ENCODE assay signal across 20 mouse cellular contexts in genomic region chr5:142803746-142804145, GRCm38 (mm10). TPM values are rescaled to one million over a fixed set of nuclear protein-coding genes. Genes with fewer than 3 reads are reported as not detected.
DNase-seq lines count a peak whose midpoint lies in the region; ATAC-seq and TF ChIP-seq lines count a peak whose summit lies in the region.
"Had no signal": no experiment of that assay in that cellular context is flagged by ENCODE, and none has a peak within 500 bp of the region (broad histone marks: within the 10 kb centered on the region; RNA-seq: fewer than 3 reads in every experiment).

No protein-coding gene starts in this region.

- peaks cover 42% of the 10 kb centered on the region for H3K36me3 ChIP-seq in heart, embryonic 13.5 days
- H3K36me3 ChIP-seq in liver, embryonic 13.5 days, result no peaks in the 10 kb centered on the region
- H3K36me3 ChIP-seq in liver, postnatal 0 days (replicated peaks; ENCODE audit: insufficient read depth, low read length), result 0 out of 2 replicates have a peak, but pooled peaks cover 7% of the 10 kb centered on the region
- H3K36me3 ChIP-seq in ES-E14 (ENCODE audit: control insufficient read depth, insufficient read depth, low read length, poor library complexity, severe bottlenecking), result no peaks in the 10 kb centered on the region
- H3K36me3 ChIP-seq in midbrain, embryonic 15.5 days (replicated peaks), result 0 out of 2 replicates have a peak, but pooled peaks cover 4% of the 10 kb centered on the region

- WGBS in heart, embryonic 13.5 days, result 96% methylated on average over 1 of the region's 1 CpGs
- 78% methylated on average over 1 of the region's 1 CpGs for WGBS in liver, embryonic 13.5 days (ENCODE audit: insufficient replicate concordance)
- 82% methylated on average over 1 of the region's 1 CpGs for WGBS in liver, postnatal 0 days (ENCODE audit: insufficient replicate concordance)
- WGBS in midbrain, embryonic 15.5 days, result 89% methylated on average over 1 of the region's 1 CpGs

- DNase-seq in heart, adult 18-20 months, result no peak
- no peak for DNase-seq in liver, embryonic 13.5 days
- DNase-seq in liver, postnatal 0 days, result no peak
- DNase-seq in ES-E14 (ENCODE audit: low read depth, low spot score), result no peak
- DNase-seq: adrenal gland, postnatal 10 days; cerebellum, adult 11-12 months; cerebellum, postnatal 36 days; gastrocnemius, postnatal 36 days; heart, postnatal 10 days; kidney, adult 18-20 months; kidney, postnatal 14 days; lung, adult 2 months; lung, postnatal 36 days had no signal

- no peak for TF ChIP-seq CTCF in liver, postnatal 0 days (IDR thresholded peaks at IDR 0.05; ENCODE audit: low read depth)

- no peak for ATAC-seq in heart, embryonic 13.5 days (ENCODE audit: extremely low read depth, insufficient number of reproducible peaks, low FRiP score, low TSS enrichment)
- ATAC-seq in liver, embryonic 13.5 days (ENCODE audit: low read depth), result no peak
- no peak for ATAC-seq in liver, postnatal 0 days
- ATAC-seq in midbrain, embryonic 15.5 days (replicated peaks), result no peak
- ATAC-seq in erythroid progenitor cell, adult 5-6 weeks (replicated peaks; ENCODE audit: low FRiP score, poor library complexity, severe bottlenecking), result no peak
- ATAC-seq: CD4-positive, CD25-positive, alpha-beta regulatory T cell, adult 4 months; forebrain, embryonic 14.5 days had no signal

- no peak overlapping the region for H3K4me3 ChIP-seq in heart, embryonic 13.5 days
- no peak overlapping the region for H3K4me3 ChIP-seq in liver, embryonic 13.5 days (replicated peaks)
- H3K4me3 ChIP-seq in liver, postnatal 0 days (ENCODE audit: low read depth, low read length), result no peak overlapping the region
- H3K4me3 ChIP-seq in ES-E14 (ENCODE audit: insufficient read depth in 1 of 2, low read depth in 1 of 2, low read length in 2 of 2, poor library complexity in 1 of 2, severe bottlenecking in 1 of 2), result no peak overlapping the region
- no peak overlapping the region for H3K4me3 ChIP-seq in midbrain, embryonic 15.5 days
- H3K4me3 ChIP-seq: embryonic facial prominence, embryonic 13.5 days; left cerebral cortex, adult 2 months had no signal

- no peaks in the 10 kb centered on the region for H3K9me3 ChIP-seq in heart, embryonic 13.5 days
- H3K9me3 ChIP-seq in liver, embryonic 13.5 days (replicated peaks), result no peaks in the 10 kb centered on the region
- H3K9me3 ChIP-seq in liver, postnatal 0 days (ENCODE audit: low read length), result no peaks in the 10 kb centered on the region
- no peaks in the 10 kb centered on the region for H3K9me3 ChIP-seq in ES-E14 (ENCODE audit: control insufficient read depth, insufficient read depth, low read depth, low read length)
- H3K9me3 ChIP-seq in midbrain, embryonic 15.5 days, result no peaks in the 10 kb centered on the region
- H3K9me3 ChIP-seq: embryonic facial prominence, embryonic 13.5 days had no signal

- no peak overlapping the region for H3K4me2 ChIP-seq in heart, embryonic 13.5 days
- no peak overlapping the region for H3K4me2 ChIP-seq in liver, embryonic 13.5 days
- no peak overlapping the region for H3K4me2 ChIP-seq in liver, postnatal 0 days (ENCODE audit: low read depth, low read length)
- no peak overlapping the region for H3K4me2 ChIP-seq in midbrain, embryonic 15.5 days

- H3K4me1 ChIP-seq in heart, embryonic 13.5 days, result peaks cover 70% of the 10 kb centered on the region
- peaks cover 59% of the 10 kb centered on the region for H3K4me1 ChIP-seq in liver, embryonic 13.5 days (replicated peaks)
- H3K4me1 ChIP-seq in liver, postnatal 0 days (ENCODE audit: insufficient read depth), result peaks cover 22% of the 10 kb centered on the region
- H3K4me1 ChIP-seq in ES-E14 (ENCODE audit: control insufficient read depth in 2 of 2, insufficient read depth in 2 of 2, low read length in 2 of 2, poor library complexity in 1 of 2), result peaks cover 7 to 38% of the 10 kb centered on the region in 2 experiments; a peak in 3 of 4 replicates
- peaks cover 69% of the 10 kb centered on the region for H3K4me1 ChIP-seq in midbrain, embryonic 15.5 days

- H3K27ac ChIP-seq in heart, embryonic 13.5 days (replicated peaks), result peak overlapping the region; percentile 67; the same call in 1 of the 2 replicates
- H3K27ac ChIP-seq in liver, embryonic 13.5 days, result peak overlapping the region; percentile 94
- H3K27ac ChIP-seq in liver, postnatal 0 days (ENCODE audit: low read depth), result no peak overlapping the region
- no peak overlapping the region; the same call in 1 of the 2 replicates for H3K27ac ChIP-seq in ES-E14 (ENCODE audit: insufficient read depth, low read depth, low read length, poor library complexity, severe bottlenecking)
- H3K27ac ChIP-seq in midbrain, embryonic 15.5 days, result peak overlapping the region; percentile 76; the same call in 1 of the 2 replicates
- H3K27ac ChIP-seq: left cerebral cortex, adult 2 months had no signal

- no peak overlapping the region for H3K9ac ChIP-seq in heart, embryonic 13.5 days
- H3K9ac ChIP-seq in liver, embryonic 13.5 days, result no peak overlapping the region
- no peak overlapping the region for H3K9ac ChIP-seq in liver, postnatal 0 days (replicated peaks)
- H3K9ac ChIP-seq in ES-E14 (ENCODE audit: insufficient read depth, low read depth, low read length, poor library complexity, severe bottlenecking), result no peak overlapping the region
- H3K9ac ChIP-seq in midbrain, embryonic 15.5 days, result no peak overlapping the region
- H3K9ac ChIP-seq: embryonic facial prominence, embryonic 13.5 days had no signal

- TF ChIP-seq EP300 in liver, postnatal 0 days (IDR thresholded peaks at IDR 0.05; ENCODE audit: low read depth), result no peak

- no peaks in the 10 kb centered on the region for H3K27me3 ChIP-seq in heart, embryonic 13.5 days (replicated peaks)
- H3K27me3 ChIP-seq in liver, embryonic 13.5 days, result no peaks in the 10 kb centered on the region
- H3K27me3 ChIP-seq in liver, postnatal 0 days (ENCODE audit: insufficient read depth, low read length), result no peaks in the 10 kb centered on the region
- no peaks in the 10 kb centered on the region for H3K27me3 ChIP-seq in midbrain, embryonic 15.5 days (replicated peaks)
- H3K27me3 ChIP-seq: embryonic facial prominence, embryonic 13.5 days had no signal

- in situ Hi-C loops in ES-E14 (cut with MboI; ENCODE audit: low sequenced_read_pairs in 2 of 2, unreplicated experiment in 2 of 2), result no loop called here

TF ChIP-seq in ES-E14, 5 proteins besides CTCF, POLR2A, EP300 and RAD21:
- TF ChIP-seq MAFK (IDR thresholded peaks at IDR 0.05; ENCODE audit: insufficient read depth, low read depth, low read length), result peak; percentile 88
- no peak for TF ChIP-seq ZC3H11A (IDR thresholded peaks at IDR 0.05; ENCODE audit: borderline replicate concordance, low read depth, low read length)

RNA-seq across cellular contexts. Expression of gene Tnrc18, which starts 13.7 kb away (rescaled TPM):
- polyA plus RNA-seq in heart, embryonic 13.5 days (2015; fragmentation: Nextera tagmentation; extraction: Ambion mirVana), result 15.9 and 18.6 TPM in 2 replicates
- total RNA-seq in heart, adult 18-20 months (2021), result 10 to 100 TPM; 39.2 to 48.2 TPM
- 2.4 and 2.5 TPM in 2 replicates for polyA plus RNA-seq in liver, embryonic 13.5 days (2015; fragmentation: Nextera tagmentation; extraction: Ambion mirVana)
- 2.9 and 4.0 TPM in 2 replicates for polyA plus RNA-seq in liver, postnatal 0 days (2015; fragmentation: Nextera tagmentation; extraction: Ambion mirVana)
- total RNA-seq in ES-E14 (2012; rRNA removed), result 12.9 and 20.7 TPM in 2 replicates
- polyA plus RNA-seq in midbrain, embryonic 15.5 days (2015; fragmentation: Nextera tagmentation; extraction: Ambion mirVana), result 36.3 and 38.6 TPM in 2 replicates
- 14.4 and 21.8 TPM in 2 replicates for total RNA-seq in erythroid progenitor cell, adult 5-6 weeks (2015; ENCODE audit: low replicate concordance)
- total RNA-seq in erythroid progenitor cell, adult 5-6 weeks (2017; ENCODE audit: low replicate concordance), result 15.1 TPM in 2 replicates

Comparison
In these comparisons a context has a peak if more than half of its experiments do, and no peak if none do; other contexts are left out.
1. H3K27ac ChIP-seq: peak in heart, embryonic 13.5 days (single experiment), liver, embryonic 13.5 days (single experiment) and midbrain, embryonic 15.5 days (single experiment); none in liver, postnatal 0 days (single experiment) and ES-E14 (single experiment).